In genomic region chr7:116503879-116504817, GRCm38 (mm10) we compare ENCODE assay signal across 8 mouse cellular contexts. TPM values are rescaled to one million over a fixed set of nuclear protein-coding genes. Genes with fewer than 3 reads are reported as not detected.
DNase-seq lines count a peak whose midpoint lies in the region; ATAC-seq lines count a peak whose summit lies in the region.

Nucb2 (plus strand) TSS chr7:116504369.

- peak; percentile 99 for DNase-seq in adrenal gland, adult (ENCODE audit: inconsistent age in 2 of 2, low spot score in 1 of 2)
- peak; percentile 99 for DNase-seq in embryo, embryonic 10.5 days (ENCODE audit: low spot score)
- peak; percentile 98 for DNase-seq in gastrocnemius, postnatal 14 days
- DNase-seq in left cerebral cortex, postnatal 10 days (ENCODE audit: extremely low spot score in 1 of 2, low spot score in 2 of 2), result peak; percentile 99
- DNase-seq in right cerebral cortex, postnatal 25 days, result peak; percentile 99
- peak; percentile 98 to 99 for DNase-seq in urinary bladder, postnatal 4 days (ENCODE audit: low spot score in 2 of 2)

- intact Hi-C loops in gastrocnemius, postnatal 14 days (cut with DNase I; ENCODE audit: low total_unique reads), result no loop called here
- intact Hi-C loops in left cerebral cortex, postnatal 10 days (cut with DNase I), result loop anchor here (5.0 to 10.0 kb wide), 2 partner anchors 57 to 169 kb away; partner anchors contain the start of gene Rps13

- peak; percentile 99 for ATAC-seq in inflammation-experienced regulatory T-cells, adult 6 months
- peak; percentile 100 for ATAC-seq in megakaryocyte-erythroid progenitor cell, adult 5-6 weeks (replicated peaks; ENCODE audit: low FRiP score, low TSS enrichment, poor library complexity, severe bottlenecking)

RNA-seq across cellular contexts. Expression of gene Nucb2, which starts in this region (rescaled TPM):
- total RNA-seq in gastrocnemius, postnatal 14 days (2021), result 10 to 100 TPM; 11.5 to 13.5 TPM
- polyA plus RNA-seq in inflammation-experienced regulatory T-cells, adult 6 months (2017; shearing (Covaris generic)), result 10 to 100 TPM in 2 of 3 experiments, 1 to 10 TPM in 1; 8.1 to 25.8 (median 24.9) TPM
- total RNA-seq in left cerebral cortex, postnatal 10 days (2021), result 10 to 100 TPM; 32.1 to 40.0 TPM
- 2.2 and 3.0 TPM in 2 replicates for total RNA-seq in megakaryocyte-erythroid progenitor cell, adult 5-6 weeks (2014; fragmentation: Nextera tagmentation)
- 0.94 and 1.3 TPM in 2 replicates for total RNA-seq in megakaryocyte-erythroid progenitor cell, adult 5-6 weeks (2017)

Comparison
In these comparisons a context has a peak if more than half of its experiments do, and no peak if none do; other contexts are left out.
1. Peak in every context shown above with its lines: DNase-seq and ATAC-seq.